Mouse (Mus musculus) heart, postnatal 0 days (tissue): ENCODE results near the gene Nat10.

ENCODE experiments used
- CTCF ChIP-seq: IDR thresholded peaks from 2 replicates; pipeline ENCODE4 v1.5.1; 2016; ENCODE audit warnings: antibody characterized with exemption, control low read depth, low read depth
- EP300 ChIP-seq: IDR thresholded peaks from 2 replicates; pipeline ENCODE4 v1.6.1; 2016; ENCODE audit warnings: antibody characterized with exemption, low read depth

- TF ChIP-seq EP300 (no peak), CTCF (no peak)
These were observed 57.2 kb downstream of the Nat10 start for GRCm38 (mm10) chr2:103703865-103704264.
